Mouse (Mus musculus): ENCODE results near the gene Kansl1. TPM values are rescaled to one million over a fixed set of nuclear protein-coding genes. Genes with fewer than 3 reads are reported as not detected.

Kansl1 gene
- polyA plus RNA-seq (2015; fragmentation: Nextera tagmentation; extraction: Ambion mirVana): 16.4 and 18.1 TPM in 2 replicates

GRCm38 (mm10) chr11:104468751-104469268 is at the start of gene Kansl1:
TSS of gene Kansl1 (minus strand) at chr11:104468861.

Small RNA genes lying within 50 kb of the gene (microRNA-seq; reads per million reads assigned to microRNA genes)
- gene Gm47315: not detected

Other genes starting within 250 kb of the Kansl1 start
- 891 and 1,005 TPM in 2 replicates for gene Mapt, start 237.5 kb downstream of the Kansl1 start, polyA plus RNA-seq (2015; fragmentation: Nextera tagmentation; extraction: Ambion mirVana)
- gene Cdc27, start 81.8 kb upstream of the Kansl1 start, polyA plus RNA-seq (2015; fragmentation: Nextera tagmentation; extraction: Ambion mirVana): 38.6 and 41.9 TPM in 2 replicates
- gene Myl4, start 81.8 kb upstream of the Kansl1 start, polyA plus RNA-seq (2015; fragmentation: Nextera tagmentation; extraction: Ambion mirVana): 6.5 and 7.2 TPM in 2 replicates
- gene Itgb3, start 139.1 kb upstream of the Kansl1 start, polyA plus RNA-seq (2015; fragmentation: Nextera tagmentation; extraction: Ambion mirVana): 2.1 and 2.6 TPM in 2 replicates
- gene Gm11639, start 216.8 kb upstream of the Kansl1 start, polyA plus RNA-seq (2015; fragmentation: Nextera tagmentation; extraction: Ambion mirVana): 0.09 and 0.75 TPM in 2 replicates